Mouse (Mus musculus) forelimb bud, embryonic 11.5 days (tissue): ENCODE measurements at regions not wholly inside any gene's neighbourhood (a gene's known extent, or its start where the extent isn't known, plus 50 kb on each side); places are given as distances from the start of the nearest gene placed in this dataset.

Source experiments
- DNase-seq: peaks from one replicate; pipeline ENCODE4 v3.0.0-alpha.2; 2012; ENCODE audit warnings: low read depth, low spot score

DNA sequence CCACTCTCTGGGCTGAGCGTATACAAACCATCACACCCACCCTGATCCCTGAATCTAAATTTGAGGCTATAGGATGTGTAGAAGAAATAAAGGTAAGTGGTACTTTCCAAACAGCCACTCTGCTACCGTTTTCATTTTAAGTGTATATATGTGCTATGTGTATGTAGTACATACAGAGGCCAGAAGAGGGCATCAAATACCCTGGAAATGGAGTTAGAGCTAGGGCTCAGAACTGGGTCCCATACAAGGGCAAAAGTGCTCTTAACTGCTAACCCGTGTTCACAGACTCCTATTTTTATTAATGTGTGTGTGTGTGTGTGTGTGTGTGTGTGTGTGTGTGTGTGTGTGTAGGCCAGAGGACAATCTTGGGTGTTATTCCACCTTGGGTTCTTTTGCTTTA is 51.6 kb upstream of the Lrfn2 start:
- no peak for DNase-seq

DNA sequence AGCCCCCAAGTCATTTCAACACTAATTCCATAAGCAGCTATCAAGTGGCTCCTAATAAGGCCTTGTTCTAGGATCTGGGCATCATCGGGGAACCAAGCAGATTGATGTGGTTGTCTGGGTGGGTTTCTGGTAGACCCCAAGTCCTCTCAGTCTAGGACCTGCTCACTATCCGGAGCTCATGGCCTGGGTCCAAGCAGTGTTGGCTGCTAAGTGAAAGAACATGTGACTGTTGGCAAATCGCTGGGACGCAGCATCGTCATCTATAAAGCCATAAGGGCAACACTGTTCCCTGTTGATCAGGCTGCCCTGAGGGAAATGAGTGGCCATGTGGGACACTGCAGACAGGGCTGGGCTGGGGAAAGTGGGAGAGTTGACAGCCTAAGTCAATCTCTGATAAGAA is 50.2 kb upstream of the Lrfn2 start:
- no peak for DNase-seq
